Mouse (Mus musculus) megakaryocyte, embryonic 14.5 days (primary cell): ENCODE measurements at regions not wholly inside any gene's neighbourhood (a gene's known extent, or its start where the extent isn't known, plus 50 kb on each side); places are given as distances from the start of the nearest gene placed in this dataset.

Experiments used
- FLI1 ChIP-seq: IDR thresholded peaks from 2 replicates; pipeline ENCODE4 v1.6.1; 2012; ENCODE audit warnings: low read length, inconsistent platforms, mixed read lengths
- GATA1 ChIP-seq: IDR thresholded peaks from 3 replicates; pipeline ENCODE4 v1.6.1; 2012; ENCODE audit warnings: mixed read lengths, low read length, inconsistent platforms, borderline replicate concordance

DNA sequence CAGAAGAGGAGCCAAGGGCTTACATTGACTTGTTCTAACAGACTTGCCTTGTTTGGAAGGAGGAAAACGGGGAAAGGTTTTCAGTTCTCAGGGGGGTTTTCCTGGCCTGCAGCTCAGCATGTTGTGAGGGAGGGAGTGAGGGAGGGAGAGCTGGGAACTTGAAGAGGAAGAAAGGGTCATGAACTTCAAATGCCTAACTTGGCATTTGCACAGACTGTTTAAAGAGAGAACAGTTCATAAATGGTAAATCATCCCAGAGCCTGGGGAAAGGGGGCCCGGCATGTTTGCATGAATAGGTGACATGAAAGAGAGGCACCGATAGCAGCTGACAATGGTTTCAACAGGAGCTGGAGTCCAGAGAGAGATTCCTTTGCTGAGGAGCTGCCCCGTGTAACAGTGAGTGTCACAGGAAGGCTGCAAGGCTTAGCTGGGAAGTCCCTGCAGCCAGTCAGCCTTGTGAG is 51.3 kb upstream of the Cxcr4 start:
- no peak for TF ChIP-seq GATA1
- TF ChIP-seq FLI1 = no peak
